Mouse (Mus musculus) kidney, embryonic 14.5 days (tissue): Measurements from ENCODE around the gene Gm10134. TPM values are rescaled to one million over a fixed set of nuclear protein-coding genes. Genes with fewer than 3 reads are reported as not detected.

ENCODE experiments used
- ATAC-seq: fragments of 200-750 bp; cut with Nextera tagmentation; 2 replicates; pipeline ENCODE4 v1.8.0; 2017; ENCODE audit warnings: moderate number of reproducible peaks, mild to moderate bottlenecking, moderate TSS enrichment, moderate library complexity; ENCODE audit not compliant: low FRiP score, low TSS enrichment
- H3K27ac ChIP-seq: fragments of 300-500 bp; sonication (generic); 2 replicates; pipeline ENCODE4 v1.5.1; 2014; ENCODE audit warnings: low read depth, mild to moderate bottlenecking, low read length, moderate library complexity, mixed read lengths
- H3K27me3 ChIP-seq: fragments of 300-500 bp; sonication (generic); 2 replicates; pipeline ENCODE4 v1.6.1; 2014; ENCODE audit warnings: mild to moderate bottlenecking, low read length; ENCODE audit not compliant: control insufficient read depth, insufficient read depth
- H3K36me3 ChIP-seq: fragments of 300-500 bp; sonication (generic); 2 replicates; pipeline ENCODE4 v1.6.1; 2014; ENCODE audit warnings: low read length, mixed read lengths; ENCODE audit not compliant: control insufficient read depth, insufficient read depth
- H3K4me1 ChIP-seq: fragments of 300-500 bp; sonication (generic); 2 replicates; pipeline ENCODE4 v1.6.1; 2014; ENCODE audit warnings: low read length, mixed read lengths; ENCODE audit not compliant: control insufficient read depth, insufficient read depth
- H3K4me2 ChIP-seq: fragments of 300-500 bp; sonication (generic); replicated peaks from 2 replicates; pipeline ENCODE4 v1.6.1; 2014; ENCODE audit warnings: low read depth, mild to moderate bottlenecking, low read length
- H3K4me3 ChIP-seq: fragments of 300-500 bp; sonication (generic); 2 replicates; pipeline ENCODE4 v1.5.1; 2014; ENCODE audit warnings: mild to moderate bottlenecking, low read length
- H3K9ac ChIP-seq: fragments of 300-500 bp; sonication (generic); 2 replicates; pipeline ENCODE4 v1.6.1; 2014; ENCODE audit warnings: low read depth, mild to moderate bottlenecking, low read length, moderate library complexity
- H3K9me3 ChIP-seq: fragments of 300-500 bp; sonication (generic); 2 replicates; pipeline ENCODE4 v1.6.1; 2016; ENCODE audit warnings: low read length; ENCODE audit not compliant: control insufficient read depth
- WGBS: fragments of 180-500 bp; shearing (Covaris S2); extraction: QIAGEN DNeasy Blood & Tissue Kit; methylation state at CpG from one replicate; pipeline ENCODE4 v1.1.7; 2014; 5-methylcytosine and 5-hydroxymethylcytosine counted together
- polyA plus RNA-seq: library from polyadenylated mRNA; unstranded; fragments of >200 nt; fragmentation: Nextera tagmentation; extraction: Ambion mirVana; gene quantifications from 2 replicates; pipeline ENCODE4 v1.2.1, GENCODE M21; 2014

Gm10134 gene
- polyA plus RNA-seq, 1 experiment from 2014 or later: 9.9 TPM

- H3K4me3 ChIP-seq: peak overlapping the region; percentile 52
- no peaks in the 10 kb centered on the region for H3K9me3 ChIP-seq
- H3K27ac ChIP-seq: peak overlapping the region; percentile 34; the same call in 1 of the 2 replicates
- H3K4me2 ChIP-seq: peak overlapping the region; percentile 99
- 2% methylated on average over 47 of the region's 47 CpGs for WGBS
- peaks cover 14% of the 10 kb centered on the region for H3K4me1 ChIP-seq
- H3K27me3 ChIP-seq: no peaks in the 10 kb centered on the region
- no peaks in the 10 kb centered on the region; the same call in 1 of the 2 replicates for H3K36me3 ChIP-seq
- H3K9ac ChIP-seq: peak overlapping the region; percentile 89
- peak; percentile 34 for ATAC-seq
These were observed 7.8 kb downstream of the Gm10134 start for GRCm38 (mm10) chr2:28513431-28514370.

GRCm38 (mm10) chr2:28514489-28514888 is 8.6 kb downstream of the Gm10134 start:
- Histone ChIP-seq H3K4me1 (peaks cover 14% of the 10 kb centered on the region), H3K4me3 (peak overlapping the region; percentile 52), H3K9ac (peak overlapping the region; percentile 89), H3K36me3 (no peaks in the 10 kb centered on the region; the same call in 1 of the 2 replicates), H3K27me3 (no peaks in the 10 kb centered on the region), H3K27ac (no peak overlapping the region), H3K9me3 (no peaks in the 10 kb centered on the region), H3K4me2 (peak overlapping the region; percentile 99)
- ATAC-seq: no peak
- WGBS: 17% methylated on average over 5 of the region's 5 CpGs

GRCm38 (mm10) chr2:28517206-28517909 is 11.5 kb downstream of the Gm10134 start:
- Histone ChIP-seq H3K9me3 (no peaks in the 10 kb centered on the region), H3K4me1 (peaks cover 12% of the 10 kb centered on the region), H3K4me3 (no peak overlapping the region), H3K36me3 (peaks cover 4% of the 10 kb centered on the region; the same call in 1 of the 2 replicates), H3K27me3 (no peaks in the 10 kb centered on the region), H3K9ac (no peak overlapping the region; the same call in 1 of the 2 replicates), H3K4me2 (no peak overlapping the region), H3K27ac (no peak overlapping the region)
- 53% methylated on average over 5 of the region's 5 CpGs for WGBS
- peak; percentile 2; the same call in 1 of the 2 replicates for ATAC-seq

GRCm38 (mm10) chr2:28518231-28518630 is 12.3 kb downstream of the Gm10134 start:
- H3K9ac ChIP-seq: no peak overlapping the region
- ATAC-seq: no peak

GRCm38 (mm10) chr2:28520581-28520980 is 14.7 kb downstream of the Gm10134 start:
- Histone ChIP-seq H3K4me3 (no peak overlapping the region), H3K9ac (no peak overlapping the region), H3K36me3 (peaks cover 5% of the 10 kb centered on the region; the same call in 1 of the 2 replicates), H3K9me3 (no peaks in the 10 kb centered on the region), H3K27me3 (no peaks in the 10 kb centered on the region), H3K4me1 (peaks cover 20% of the 10 kb centered on the region), H3K27ac (no peak overlapping the region), H3K4me2 (no peak overlapping the region)
- 87% methylated on average over 5 of the region's 5 CpGs for WGBS
- no peak for ATAC-seq

More at GRCm38 (mm10) chr2:28518231-28518630, 12.3 kb downstream of the Gm10134 start:
- H3K4me3 ChIP-seq: no peak overlapping the region
- H3K27me3 ChIP-seq: no peaks in the 10 kb centered on the region
- WGBS: 38% methylated on average over 2 of the region's 2 CpGs
- peaks cover 12% of the 10 kb centered on the region for H3K4me1 ChIP-seq
- peaks cover 5% of the 10 kb centered on the region; the same call in 1 of the 2 replicates for H3K36me3 ChIP-seq
- H3K27ac ChIP-seq: no peak overlapping the region
- no peak overlapping the region for H3K4me2 ChIP-seq
- H3K9me3 ChIP-seq: no peaks in the 10 kb centered on the region

- 0 out of 2 replicates have a peak overlapping the region, but pooled peaks have one; percentile 1 for H3K9ac ChIP-seq
- no peak overlapping the region for H3K27ac ChIP-seq
- no peak overlapping the region for H3K4me3 ChIP-seq
- H3K9me3 ChIP-seq: no peaks in the 10 kb centered on the region
- peaks cover 5% of the 10 kb centered on the region; the same call in 1 of the 2 replicates for H3K36me3 ChIP-seq
- no peak for ATAC-seq
- H3K4me2 ChIP-seq: no peak overlapping the region
- 82% methylated on average over 6 of the region's 6 CpGs for WGBS
- H3K4me1 ChIP-seq: peaks cover 29% of the 10 kb centered on the region
- H3K27me3 ChIP-seq: no peaks in the 10 kb centered on the region
These were observed 15.8 kb downstream of the Gm10134 start for GRCm38 (mm10) chr2:28521571-28522151.

GRCm38 (mm10) chr2:28522166-28522565 is 16.3 kb downstream of the Gm10134 start:
- Histone ChIP-seq H3K27ac (no peak overlapping the region), H3K36me3 (peaks cover 5% of the 10 kb centered on the region; the same call in 1 of the 2 replicates), H3K9ac (no peak overlapping the region), H3K9me3 (no peaks in the 10 kb centered on the region), H3K27me3 (no peaks in the 10 kb centered on the region), H3K4me3 (no peak overlapping the region), H3K4me2 (no peak overlapping the region), H3K4me1 (peaks cover 29% of the 10 kb centered on the region)
- WGBS: 77% methylated on average over 4 of the region's 4 CpGs
- ATAC-seq: no peak

- Histone ChIP-seq H3K36me3 (peaks cover 5% of the 10 kb centered on the region; the same call in 1 of the 2 replicates), H3K4me1 (peaks cover 33% of the 10 kb centered on the region), H3K9me3 (no peaks in the 10 kb centered on the region), H3K27ac (no peak overlapping the region), H3K9ac (no peak overlapping the region), H3K4me3 (no peak overlapping the region), H3K27me3 (no peaks in the 10 kb centered on the region), H3K4me2 (no peak overlapping the region)
- WGBS: 33% methylated on average over 5 of the region's 5 CpGs
- ATAC-seq: peak; percentile 71
These were observed 17.8 kb downstream of the Gm10134 start for GRCm38 (mm10) chr2:28523643-28524117.
